Mouse (Mus musculus) C2C12 (cell line): ENCODE data around the gene Ddo. TPM values are rescaled to one million over a fixed set of nuclear protein-coding genes. Genes with fewer than 3 reads are reported as not detected.

Experiments used
- H3K27me3 ChIP-seq: one replicate; pipeline ENCODE4 v1.6.1; 2011; ENCODE audit not compliant: control insufficient read depth, insufficient read depth, insufficient read length
- H3K36me3 ChIP-seq: one replicate; pipeline ENCODE4 v1.6.1; 2011; ENCODE audit not compliant: control insufficient read depth, insufficient read depth
- H3K4me3 ChIP-seq: one replicate; pipeline ENCODE4 v1.5.1; 2011; ENCODE audit warnings: mild to moderate bottlenecking, control low read depth; ENCODE audit not compliant: poor library complexity, insufficient read depth, severe bottlenecking
- H3K79me2 ChIP-seq: one replicate; pipeline ENCODE4 v1.6.1; 2011; ENCODE audit not compliant: control insufficient read depth, insufficient read depth
- H3K79me3 ChIP-seq: one replicate; pipeline ENCODE4 v1.6.1; 2011; ENCODE audit warnings: low read depth, control low read depth
- H3ac ChIP-seq: one replicate; pipeline ENCODE3; 2011; ENCODE audit warnings: low read depth; ENCODE audit not compliant: control insufficient read depth, insufficient read length
- CEBPB ChIP-seq: IDR thresholded peaks from one replicate; pipeline ENCODE4 v1.6.1; 2011; ENCODE audit warnings: low read depth, mild to moderate bottlenecking, control low read depth, moderate library complexity
- CTCF ChIP-seq: IDR thresholded peaks from one replicate; pipeline ENCODE4 v1.5.1; 2011; ENCODE audit not compliant: control insufficient read depth, insufficient read depth, insufficient read length
- FOSL1 ChIP-seq: IDR thresholded peaks from one replicate; pipeline ENCODE4 v1.8.0; 2011; ENCODE audit warnings: mild to moderate bottlenecking, low read length; ENCODE audit not compliant: poor library complexity, insufficient read depth, severe bottlenecking
- MAX ChIP-seq: IDR thresholded peaks from one replicate; pipeline ENCODE4 v1.6.1; 2011; ENCODE audit warnings: mild to moderate bottlenecking, control low read depth
- MYOD1 ChIP-seq: IDR thresholded peaks from one replicate; pipeline ENCODE4 v1.6.1; 2011; ENCODE audit warnings: low read depth; ENCODE audit not compliant: control insufficient read depth, insufficient read length
- MYOG ChIP-seq: IDR thresholded peaks from one replicate; pipeline ENCODE4 v1.6.1; 2011; ENCODE audit not compliant: control insufficient read depth, insufficient read length; ENCODE audit errors: extremely low read depth
- USF1 ChIP-seq: IDR thresholded peaks from one replicate; pipeline ENCODE4 v1.6.1; 2011; ENCODE audit warnings: low read depth, mild to moderate bottlenecking, control low read depth, moderate library complexity
- polyA plus RNA-seq: library from polyadenylated mRNA; unstranded; fragments of >200 nt; fragmentation: generic; extraction: Trizol; gene quantifications from one replicate; pipeline ENCODE4 v1.2.1, GENCODE M21; 2012; ENCODE audit warnings: missing spikeins

The Ddo gene
- polyA plus RNA-seq, 1 experiment, result not detected

DNA sequence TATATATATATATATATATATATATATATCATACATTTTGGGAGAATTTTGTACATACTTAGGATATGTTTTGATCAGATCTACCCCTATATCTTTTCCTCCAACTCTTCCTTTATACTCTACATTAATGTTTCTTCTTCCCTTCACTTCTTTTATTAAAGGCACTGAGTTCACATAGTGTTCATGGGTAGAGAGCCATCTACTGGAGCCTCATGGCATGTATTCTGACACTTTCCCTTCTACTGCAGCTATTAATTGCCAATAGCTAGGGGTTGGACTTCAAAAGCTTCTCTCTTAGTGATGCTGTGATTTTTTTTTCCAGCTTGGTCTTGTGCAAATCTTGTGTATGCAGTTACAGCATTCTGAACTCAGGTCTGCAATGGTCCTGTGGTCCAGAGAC, 11.8 kb upstream of the Ddo start:
- TF ChIP-seq FOSL1 (no peak), CTCF (no peak), MYOD1 (no peak), USF1 (no peak), MAX (no peak)
- Histone ChIP-seq H3K4me3 (no peak overlapping the region), H3K36me3 (no peaks in the 10 kb centered on the region), H3ac (no peak overlapping the region), H3K79me2 (no peaks in the 10 kb centered on the region), H3K79me3 (no peaks in the 10 kb centered on the region), H3K27me3 (no peaks in the 10 kb centered on the region)

DNA sequence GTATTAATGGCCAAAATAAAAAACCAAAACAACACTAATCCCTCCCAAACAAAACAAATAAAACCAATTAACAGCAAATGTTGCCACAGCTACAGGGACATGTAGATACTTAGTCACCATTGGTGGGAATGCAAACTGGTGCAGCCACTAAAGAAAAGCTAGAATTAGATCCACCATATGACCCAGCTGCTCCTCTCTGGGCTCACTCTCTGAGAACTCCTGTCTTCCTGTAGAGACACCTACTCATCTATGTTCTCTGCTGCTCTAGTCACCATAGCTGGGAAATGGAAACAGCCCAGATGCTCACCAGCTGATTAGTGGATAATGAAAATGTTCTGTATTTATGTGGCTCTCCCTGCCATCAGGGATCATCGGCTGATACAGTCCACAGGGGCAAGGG, 10.1 kb upstream of the Ddo start:
- no peaks in the 10 kb centered on the region for H3K36me3 ChIP-seq
- no peaks in the 10 kb centered on the region for H3K79me3 ChIP-seq
- no peaks in the 10 kb centered on the region for H3K79me2 ChIP-seq

DNA sequence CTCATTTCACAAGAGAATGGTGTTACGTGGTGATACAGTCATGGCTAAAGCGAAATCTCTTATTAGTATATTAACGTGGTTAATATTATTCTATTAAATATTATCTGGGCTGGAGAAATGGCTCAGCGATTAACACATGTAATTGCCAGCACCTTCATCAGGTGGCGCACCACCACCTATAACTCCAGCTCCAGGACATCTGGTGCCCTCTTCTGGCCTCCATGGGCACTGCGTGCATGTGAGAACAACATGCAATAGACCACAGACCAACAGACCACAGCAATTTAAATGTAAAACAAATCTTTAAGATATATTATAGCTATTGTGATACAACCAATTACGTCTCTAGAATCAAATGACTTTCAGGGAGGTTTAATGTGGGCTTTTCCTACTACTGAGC, 671 bp upstream of the Ddo start:
- Histone ChIP-seq H3K79me2 (no peaks in the 10 kb centered on the region), H3K36me3 (no peaks in the 10 kb centered on the region), H3K79me3 (no peaks in the 10 kb centered on the region), H3K27me3 (no peaks in the 10 kb centered on the region), H3K4me3 (no peak overlapping the region), H3ac (no peak overlapping the region)
- TF ChIP-seq CEBPB (no peak), MYOD1 (no peak), USF1 (no peak), MYOG (no peak), CTCF (peak; percentile 51), FOSL1 (no peak), MAX (no peak)

More for the DNA sequence above, 10.1 kb upstream of the Ddo start:
- H3K27me3 ChIP-seq, result no peaks in the 10 kb centered on the region
- no peak for TF ChIP-seq FOSL1
- no peak for TF ChIP-seq CEBPB
- no peak for TF ChIP-seq USF1
- no peak for TF ChIP-seq MYOG
- H3ac ChIP-seq, result no peak overlapping the region
- no peak overlapping the region for H3K4me3 ChIP-seq

DNA sequence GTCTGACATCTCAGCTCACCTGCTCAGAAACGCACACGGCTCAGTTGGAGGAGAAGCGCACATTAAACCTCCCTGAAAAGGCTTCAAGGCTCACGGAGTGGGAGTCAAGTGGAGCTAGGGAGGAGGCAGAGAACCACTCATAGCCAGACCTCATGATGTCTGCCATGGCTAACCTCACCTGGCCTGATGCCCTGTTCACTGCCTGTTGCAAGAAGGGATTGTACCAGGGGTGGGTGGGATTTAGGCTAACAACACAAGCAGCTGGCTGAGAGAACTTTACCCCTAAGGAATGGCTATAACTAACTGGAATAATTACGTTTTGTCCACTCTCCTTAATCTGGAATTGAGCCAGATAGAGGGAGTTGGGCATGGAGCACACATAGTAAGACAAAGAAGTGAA, 646 bp downstream of the Ddo start:
- Histone ChIP-seq H3ac (no peak overlapping the region), H3K27me3 (no peaks in the 10 kb centered on the region), H3K36me3 (no peaks in the 10 kb centered on the region), H3K79me3 (no peaks in the 10 kb centered on the region), H3K79me2 (no peaks in the 10 kb centered on the region), H3K4me3 (no peak overlapping the region)
- TF ChIP-seq FOSL1 (no peak), MAX (no peak), CEBPB (no peak), MYOD1 (no peak), CTCF (no peak), MYOG (no peak), USF1 (no peak)

DNA sequence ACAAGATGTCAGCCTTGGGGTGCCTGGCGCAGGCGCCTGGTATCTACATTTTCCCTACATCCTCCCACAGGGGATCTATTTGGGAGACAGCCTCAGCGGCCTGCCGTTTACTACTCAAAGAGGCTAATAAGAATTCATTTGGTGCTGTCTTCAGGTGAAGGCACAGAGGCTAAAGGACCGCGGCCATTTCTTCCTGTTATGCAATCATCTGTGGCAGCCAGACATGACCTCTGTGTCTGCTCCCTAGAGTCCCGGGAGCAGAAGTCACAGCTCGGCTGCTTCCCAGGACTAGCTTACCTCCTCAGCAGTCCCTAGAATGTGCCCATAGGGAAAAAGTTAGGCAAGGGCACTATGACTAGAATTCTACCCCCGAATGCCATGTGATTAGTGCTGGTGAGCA, 1.1 kb downstream of the Ddo start:
- no peaks in the 10 kb centered on the region for H3K36me3 ChIP-seq
- no peak for TF ChIP-seq MAX
- TF ChIP-seq USF1, result no peak
- TF ChIP-seq MYOD1, result no peak
- no peak for TF ChIP-seq MYOG
- no peak for TF ChIP-seq FOSL1
- TF ChIP-seq CEBPB, result no peak
- TF ChIP-seq CTCF, result no peak
- no peak overlapping the region for H3K4me3 ChIP-seq
- no peak overlapping the region for H3ac ChIP-seq
- H3K79me2 ChIP-seq, result no peaks in the 10 kb centered on the region
- H3K79me3 ChIP-seq, result no peaks in the 10 kb centered on the region
- no peaks in the 10 kb centered on the region for H3K27me3 ChIP-seq

DNA sequence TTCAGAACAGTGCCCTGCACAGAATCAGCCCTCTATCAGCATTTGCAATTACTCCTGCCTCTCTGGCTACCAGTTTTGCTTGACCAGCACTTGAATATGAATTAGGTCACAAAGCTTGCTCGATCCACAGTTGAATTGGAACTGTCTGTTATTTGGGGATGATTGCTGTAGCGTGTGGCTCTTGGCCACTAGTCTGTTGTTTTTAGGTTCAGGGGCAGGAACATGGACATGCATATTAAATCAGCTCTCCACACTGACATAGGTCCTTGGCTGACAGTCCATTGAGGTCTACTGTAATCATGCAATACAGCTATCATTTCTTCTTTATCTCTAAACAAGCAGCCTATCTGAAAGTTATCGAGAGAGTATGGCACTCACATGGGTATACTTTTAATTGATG, 2.3 kb downstream of the Ddo start:
- H3ac ChIP-seq, result no peak overlapping the region
- H3K36me3 ChIP-seq, result no peaks in the 10 kb centered on the region
- no peaks in the 10 kb centered on the region for H3K27me3 ChIP-seq
- no peaks in the 10 kb centered on the region for H3K79me2 ChIP-seq
- TF ChIP-seq MYOD1 (no peak), MAX (no peak), FOSL1 (no peak), USF1 (no peak), CTCF (no peak), CEBPB (no peak), MYOG (no peak)
- H3K79me3 ChIP-seq, result no peaks in the 10 kb centered on the region
- H3K4me3 ChIP-seq, result no peak overlapping the region
